Comparison of ENCODE assay signal across 18 mouse cellular contexts in genomic region chr8:104121640-104122416, GRCm38 (mm10). TPM values are rescaled to one million over a fixed set of nuclear protein-coding genes. Genes with fewer than 3 reads are reported as not detected.
DNase-seq lines count a peak whose midpoint lies in the region; ATAC-seq and TF ChIP-seq lines count a peak whose summit lies in the region.
"Had no signal": no experiment of that assay in that cellular context is flagged by ENCODE, and none has a peak within 500 bp of the region (broad histone marks: within the 10 kb centered on the region; RNA-seq: fewer than 3 reads in every experiment).

No protein-coding gene starts in this region.

- H3K27ac ChIP-seq in heart, postnatal 0 days (ENCODE audit: low read depth), result no peak overlapping the region
- H3K27ac ChIP-seq in heart, embryonic 12.5 days (ENCODE audit: poor library complexity, severe bottlenecking), result no peak overlapping the region
- H3K27ac ChIP-seq: heart, embryonic 13.5 days had no signal

- no peak overlapping the region for H3K4me3 ChIP-seq in heart, postnatal 0 days (ENCODE audit: low read depth, low read length)
- H3K4me3 ChIP-seq in heart, embryonic 12.5 days, result no peak overlapping the region
- H3K4me3 ChIP-seq in lung, adult 2 months (replicated peaks; ENCODE audit: extremely low read depth, low read depth, low read length), result no peak overlapping the region
- H3K4me3 ChIP-seq in myocyte, result no peak overlapping the region
- H3K4me3 ChIP-seq: heart, embryonic 13.5 days had no signal

- ATAC-seq in heart, postnatal 0 days (ENCODE audit: insufficient read depth, low read depth), result peak; percentile 40; the same call in 1 of the 2 replicates
- no peak for ATAC-seq in heart, embryonic 12.5 days (ENCODE audit: insufficient number of reproducible peaks, low FRiP score)
- ATAC-seq: CD4-positive, CD25-positive, alpha-beta regulatory T cell, adult 4 months; hindbrain, embryonic 16.5 days; intestine, postnatal 0 days had no signal

- 0 out of 2 replicates have a peak, but pooled peaks cover 3% of the 10 kb centered on the region for H3K4me1 ChIP-seq in heart, postnatal 0 days (ENCODE audit: control insufficient read depth, insufficient read depth)
- H3K4me1 ChIP-seq in heart, embryonic 12.5 days (replicated peaks), result peaks cover 6% of the 10 kb centered on the region
- H3K4me1 ChIP-seq in lung, adult 2 months (ENCODE audit: control insufficient read depth, insufficient read depth, low read length), result peaks cover 24% of the 10 kb centered on the region

- WGBS in heart, postnatal 0 days, result 61% methylated on average over 12 of the region's 12 CpGs
- WGBS in heart, embryonic 12.5 days, result 70% methylated on average over 12 of the region's 12 CpGs
- 50% methylated on average over 12 of the region's 12 CpGs for WGBS in lung, adult 2 months

- no peak overlapping the region for H3ac ChIP-seq in myocyte (ENCODE audit: control insufficient read depth, insufficient read length)

- no peak for TF ChIP-seq POLR2A in lung, adult 2 months (IDR thresholded peaks at IDR 0.05; ENCODE audit: borderline replicate concordance, extremely low read depth, low read depth, low read length)
- TF ChIP-seq POLR2A in myocyte (IDR thresholded peaks at IDR 0.05; ENCODE audit: insufficient read length, low read depth), result no peak

- no peak for TF ChIP-seq EP300 in heart, postnatal 0 days (IDR thresholded peaks at IDR 0.05; ENCODE audit: low read depth)

- no peaks in the 10 kb centered on the region for H3K9me3 ChIP-seq in heart, postnatal 0 days (replicated peaks; ENCODE audit: control insufficient read depth, low read length)
- H3K9me3 ChIP-seq in heart, embryonic 12.5 days (replicated peaks), result no peaks in the 10 kb centered on the region
- H3K9me3 ChIP-seq: heart, embryonic 13.5 days had no signal

- no peak for DNase-seq in heart, postnatal 0 days (ENCODE audit: low spot score)
- DNase-seq in lung, adult 18-20 months, result peak; percentile 45 to 63
- DNase-seq in lung, adult 2 months, result no peak
- peak; percentile 19 for DNase-seq in fibroblast of lung, adult 2 months (ENCODE audit: low read depth)
- no peak for DNase-seq in cerebellum, adult 18-20 months
- DNase-seq: cerebellum, postnatal 10 days; gastrocnemius, postnatal 36 days; heart, postnatal 4 days; right cerebral cortex, postnatal 25 days; thymus, postnatal 14 days had no signal

- H3K4me2 ChIP-seq in heart, postnatal 0 days (ENCODE audit: low read depth, low read length), result no peak overlapping the region
- H3K4me2 ChIP-seq in heart, embryonic 12.5 days, result no peak overlapping the region
- peak overlapping the region; percentile 14 for H3K4me2 ChIP-seq in myocyte (ENCODE audit: low read depth)
- H3K4me2 ChIP-seq: heart, embryonic 13.5 days; midbrain, embryonic 11.5 days had no signal

- H3K79me2 ChIP-seq in myocyte (ENCODE audit: control insufficient read depth, insufficient read depth), result no peaks in the 10 kb centered on the region

- no peak overlapping the region for H3K9ac ChIP-seq in heart, postnatal 0 days (replicated peaks; ENCODE audit: low read depth, low read length)
- no peak overlapping the region for H3K9ac ChIP-seq in heart, embryonic 12.5 days
- H3K9ac ChIP-seq: heart, embryonic 13.5 days had no signal

- H3K27me3 ChIP-seq in heart, postnatal 0 days (ENCODE audit: control insufficient read depth, insufficient read depth, low read length), result no peaks in the 10 kb centered on the region
- H3K27me3 ChIP-seq in heart, embryonic 12.5 days (replicated peaks), result no peaks in the 10 kb centered on the region
- H3K27me3 ChIP-seq in myocyte (ENCODE audit: control insufficient read depth, insufficient read depth, insufficient read length), result no peaks in the 10 kb centered on the region
- H3K27me3 ChIP-seq: heart, embryonic 13.5 days had no signal

- TF ChIP-seq CTCF in heart, postnatal 0 days (IDR thresholded peaks at IDR 0.05; ENCODE audit: low read depth), result no peak
- no peak for TF ChIP-seq CTCF in lung, adult 2 months (IDR thresholded peaks at IDR 0.05; ENCODE audit: insufficient read depth, low read length)

- no peaks in the 10 kb centered on the region; the same call in 1 of the 2 replicates for H3K36me3 ChIP-seq in heart, postnatal 0 days (replicated peaks; ENCODE audit: control insufficient read depth, insufficient read depth, low read length)
- H3K36me3 ChIP-seq in heart, embryonic 12.5 days, result no peaks in the 10 kb centered on the region
- H3K36me3 ChIP-seq in myocyte (ENCODE audit: control insufficient read depth, insufficient read depth), result no peaks in the 10 kb centered on the region
- H3K36me3 ChIP-seq: G1E had no signal

TF ChIP-seq in myocyte, 11 proteins besides CTCF, POLR2A, EP300 and RAD21:
- TF ChIP-seq CEBPB (IDR thresholded peaks at IDR 0.05; ENCODE audit: insufficient read depth, poor library complexity, severe bottlenecking) (no peak), E2F4 (IDR thresholded peaks at IDR 0.05; ENCODE audit: insufficient read depth) (no peak), REST (IDR thresholded peaks at IDR 0.05; ENCODE audit: insufficient read depth, insufficient read length) (no peak), USF1 (IDR thresholded peaks at IDR 0.05; ENCODE audit: low read depth) (no peak), TCF12 (IDR thresholded peaks at IDR 0.05; ENCODE audit: insufficient read depth, poor library complexity, severe bottlenecking) (no peak), TCF3 (IDR thresholded peaks at IDR 0.05; ENCODE audit: insufficient read length, low read depth) (no peak), MYOD1 (IDR thresholded peaks at IDR 0.05; ENCODE audit: control insufficient read depth in 1 of 3, insufficient read length in 2 of 3, low read depth in 2 of 3) (no peak), MYOG (IDR thresholded peaks at IDR 0.05; ENCODE audit: control insufficient read depth in 1 of 3, insufficient read depth in 1 of 3, insufficient read length in 2 of 3, low read depth in 2 of 3) (no peak), MAX (IDR thresholded peaks at IDR 0.05; ENCODE audit: low read depth) (no peak), SRF (IDR thresholded peaks at IDR 0.05; ENCODE audit: control insufficient read depth, insufficient read length, low read depth) (no peak)

RNA-seq across cellular contexts. Expression of gene Cdh5, which starts 20.4 kb away (rescaled TPM):
- 123 and 125 TPM in 2 replicates for total RNA-seq in heart, postnatal 0 days (2014; rRNA removed; ENCODE audit: low replicate concordance)
- polyA plus RNA-seq in heart, postnatal 0 days (2015; fragmentation: Nextera tagmentation; extraction: Ambion mirVana), result 39.5 and 42.6 TPM in 2 replicates
- 47.6 and 51.6 TPM in 2 replicates for polyA plus RNA-seq in heart, embryonic 12.5 days (2016; fragmentation: Nextera tagmentation; extraction: Ambion mirVana)
- 515 and 566 TPM in 2 replicates for polyA plus RNA-seq in lung, adult 2 months (2012; rRNA removed)
- 0.11 TPM for polyA plus RNA-seq in myocyte (2012; fragmentation: generic; extraction: Trizol)
- polyA plus RNA-seq: CD4-positive, CD25-positive, alpha-beta regulatory T cell, adult 4 months; G1E had no signal

RNA-seq across cellular contexts. Expression of gene Bean1, which starts 48.4 kb away (rescaled TPM):
- 3.8 and 3.9 TPM in 2 replicates for total RNA-seq in heart, postnatal 0 days (2014; rRNA removed; ENCODE audit: low replicate concordance)
- 0.38 and 0.57 TPM in 2 replicates for polyA plus RNA-seq in heart, postnatal 0 days (2015; fragmentation: Nextera tagmentation; extraction: Ambion mirVana)
- 0.27 and 0.28 TPM in 2 replicates for polyA plus RNA-seq in heart, embryonic 12.5 days (2016; fragmentation: Nextera tagmentation; extraction: Ambion mirVana)
- polyA plus RNA-seq in lung, adult 2 months (2012; rRNA removed), result 0.62 and 1.3 TPM in 2 replicates
- 0.34 TPM for polyA plus RNA-seq in myocyte (2012; fragmentation: generic; extraction: Trizol)
- total RNA-seq: G1E had no signal
- polyA plus RNA-seq: CD4-positive, CD25-positive, alpha-beta regulatory T cell, adult 4 months; G1E had no signal

Comparison
In these comparisons a context has a peak if more than half of its experiments do, and no peak if none do; other contexts are left out.
1. DNase-seq: peak in lung, adult 18-20 months (2 of 2) and fibroblast of lung, adult 2 months (single experiment); none in heart, postnatal 0 days (single experiment), lung, adult 2 months (single experiment) and cerebellum, adult 18-20 months (0 of 2).
2. RNA of gene Cdh5, which starts 20.4 kb away (polyA plus RNA-seq): 515 to 566 TPM in lung, adult 2 months, 47.6 to 51.6 TPM in heart, embryonic 12.5 days and 39.5 to 42.6 TPM in heart, postnatal 0 days; 0.11 TPM in myocyte (single experiment); every median in the first group is over 10 times any median in the second.